Mouse (Mus musculus): ENCODE data around the gene Gaa.
"Not testable (repeated sequence)": the region's sequence is repeated elsewhere in the genome, so short reads cannot be mapped to it uniquely, and the experiment has no call there.

The Gaa gene

DNA sequence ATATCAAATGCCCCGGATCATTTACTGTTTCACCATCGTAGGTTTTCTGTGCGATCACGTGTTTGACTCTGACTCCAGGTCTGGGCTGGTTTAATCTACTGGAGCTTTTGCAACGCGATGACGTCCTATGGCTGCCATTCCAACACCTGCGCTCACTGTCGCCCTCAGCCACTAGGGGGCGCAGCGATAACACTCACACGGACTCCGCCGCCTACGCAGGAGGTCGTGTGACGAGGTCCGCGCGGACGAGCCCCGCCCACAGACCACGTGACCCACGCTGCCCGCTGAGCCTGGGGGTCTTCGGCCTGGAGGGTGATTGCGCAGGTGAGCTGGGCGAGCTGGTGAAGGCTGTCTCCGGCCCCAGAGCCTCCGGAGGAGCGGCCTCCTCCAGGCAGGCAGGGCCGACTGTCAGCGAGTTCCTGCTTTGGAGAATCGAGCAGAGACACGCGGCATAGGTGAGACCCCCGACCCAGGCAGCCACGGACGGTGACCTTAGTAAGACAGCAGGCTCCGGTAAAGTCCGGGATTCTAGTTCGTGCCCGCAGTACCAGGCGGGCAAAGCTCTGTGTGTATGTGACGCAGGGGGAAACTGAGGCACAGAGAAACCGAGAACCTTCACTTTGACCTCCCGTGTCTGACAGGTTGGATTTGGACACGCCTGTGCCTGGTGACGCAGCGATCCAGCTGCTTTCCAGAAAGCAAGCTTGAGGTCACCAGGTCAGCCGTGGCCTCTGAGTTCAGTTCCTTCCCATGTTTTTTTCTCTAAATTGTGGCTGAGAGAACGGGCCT is at the start of gene Gaa:
Gene Gaa, plus strand, starts transcription at position 120 of the 789 bp plus-strand sequence.
- DNase-seq: peak; percentile 97

DNA sequence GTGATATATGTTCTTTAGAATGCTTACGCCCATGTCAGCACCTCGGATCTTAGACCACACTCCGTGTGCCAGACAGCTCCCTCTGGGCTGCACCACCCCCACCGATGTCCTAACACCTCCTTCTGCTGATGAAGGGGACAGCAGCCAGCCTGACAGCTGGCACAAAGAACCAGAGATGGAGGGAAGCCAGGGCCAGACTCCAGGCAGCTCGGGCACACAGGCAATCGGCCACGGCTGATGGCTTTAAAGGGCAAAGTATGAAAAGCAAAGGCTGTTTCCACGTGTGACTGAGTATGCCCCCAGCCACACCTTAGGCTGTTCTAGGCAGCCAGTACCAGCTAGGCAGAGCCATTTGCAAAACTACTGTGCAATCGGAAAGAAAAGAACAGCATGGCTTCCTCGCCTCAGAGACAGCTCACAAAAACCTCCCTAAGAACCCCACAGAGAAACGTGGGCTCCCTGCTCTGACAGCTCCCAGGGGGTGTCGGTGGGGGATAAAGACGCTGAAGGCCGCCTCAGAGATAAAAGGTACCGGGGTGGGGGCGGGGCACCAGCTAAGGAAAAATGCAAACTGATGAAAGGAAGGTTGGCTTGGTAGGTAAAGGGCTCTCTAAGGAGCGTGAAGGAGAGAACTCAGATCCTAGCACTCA is 47.7 kb upstream of the Gaa start:
- DNase-seq: peak; percentile 81

DNA sequence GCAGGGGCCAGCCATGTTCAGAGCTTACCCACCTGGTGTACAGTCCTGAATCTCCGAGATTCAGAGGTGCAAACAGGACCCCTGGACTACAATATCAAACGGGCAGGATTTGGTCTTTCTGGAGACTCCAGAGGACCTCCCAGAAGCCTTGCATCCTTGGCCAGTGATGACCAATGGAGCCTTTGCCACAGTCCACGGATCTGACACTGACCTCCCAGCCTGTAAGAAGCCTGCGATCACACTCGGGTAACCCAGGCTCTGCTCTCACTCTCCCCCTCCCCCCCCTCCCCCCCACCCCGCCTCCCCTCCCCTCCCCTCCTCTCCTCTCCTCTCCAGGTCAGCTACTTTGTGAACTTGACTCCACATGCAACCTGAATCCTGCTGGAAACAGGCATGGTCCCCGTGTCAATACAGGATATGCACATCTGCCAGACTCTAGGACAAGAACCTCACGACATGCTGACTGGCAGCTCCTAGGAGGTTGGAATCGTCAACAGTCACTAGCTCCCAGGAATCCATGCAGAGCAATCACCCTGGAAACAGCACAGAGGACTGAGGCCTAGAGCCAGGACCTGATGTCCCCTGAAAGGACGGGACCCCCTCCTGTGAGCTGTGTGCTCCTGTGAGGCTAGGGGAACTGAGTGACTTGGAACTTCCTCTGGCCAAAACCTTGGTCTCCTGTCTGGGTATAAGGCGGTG is 45.7 kb upstream of the Gaa start:
- no peak for DNase-seq

DNA sequence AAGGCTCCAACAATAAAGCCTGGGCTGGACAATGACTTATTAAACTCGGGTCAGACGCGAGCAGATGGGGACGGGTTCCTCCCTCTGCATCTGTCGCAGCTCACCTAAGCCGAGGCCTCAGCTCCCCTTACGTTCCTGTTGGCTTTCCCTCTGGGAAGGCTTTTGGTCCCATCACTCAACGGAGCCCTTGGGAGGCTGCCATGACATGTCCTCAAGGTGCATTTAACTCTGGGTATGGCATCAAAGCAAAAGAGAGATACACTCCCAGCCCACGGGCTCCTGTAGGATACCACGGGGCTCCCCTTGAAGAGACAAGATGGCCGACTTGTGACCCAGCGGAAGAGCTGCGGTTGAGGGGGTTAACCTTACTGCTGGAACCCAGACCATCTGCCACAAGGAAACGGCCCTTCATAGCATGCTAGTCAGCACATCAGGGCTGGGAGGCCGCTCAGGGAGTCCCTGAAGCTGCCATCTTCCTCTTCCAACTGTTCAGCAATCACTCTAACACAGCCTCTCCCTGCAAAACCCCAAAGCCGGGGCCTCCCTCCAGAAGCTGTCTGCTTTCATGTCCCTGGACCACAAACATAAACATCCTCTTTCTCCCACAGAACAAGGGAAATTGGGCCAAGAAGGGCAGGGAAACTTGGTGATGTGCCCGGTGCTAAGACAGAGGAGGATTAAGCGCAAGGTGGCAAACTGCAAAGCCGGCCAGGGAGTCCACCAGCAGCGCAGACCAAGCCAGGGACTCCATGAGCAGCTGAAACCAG is 44.4 kb upstream of the Gaa start:
- DNase-seq: peak; percentile 52

DNA sequence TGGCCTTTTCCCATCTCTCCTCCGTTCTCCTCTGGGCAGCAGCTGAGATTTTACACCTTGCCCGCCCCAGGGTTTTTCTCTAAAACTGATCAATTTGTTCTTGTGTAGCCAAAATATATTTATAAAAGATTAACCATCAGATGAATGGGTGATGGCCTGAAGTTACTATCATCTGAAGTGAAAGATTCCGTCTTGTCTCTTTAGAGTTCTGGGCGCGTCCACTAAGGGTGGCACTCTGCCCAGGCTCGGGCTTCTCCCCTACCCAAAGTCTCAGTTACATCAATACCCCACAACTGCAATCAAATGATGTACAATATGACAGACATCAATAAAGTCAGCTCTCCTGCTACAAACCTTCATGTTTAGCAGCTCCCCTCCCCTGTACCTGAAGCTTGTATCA is 42.8 kb upstream of the Gaa start:
- DNase-seq: no peak

DNA sequence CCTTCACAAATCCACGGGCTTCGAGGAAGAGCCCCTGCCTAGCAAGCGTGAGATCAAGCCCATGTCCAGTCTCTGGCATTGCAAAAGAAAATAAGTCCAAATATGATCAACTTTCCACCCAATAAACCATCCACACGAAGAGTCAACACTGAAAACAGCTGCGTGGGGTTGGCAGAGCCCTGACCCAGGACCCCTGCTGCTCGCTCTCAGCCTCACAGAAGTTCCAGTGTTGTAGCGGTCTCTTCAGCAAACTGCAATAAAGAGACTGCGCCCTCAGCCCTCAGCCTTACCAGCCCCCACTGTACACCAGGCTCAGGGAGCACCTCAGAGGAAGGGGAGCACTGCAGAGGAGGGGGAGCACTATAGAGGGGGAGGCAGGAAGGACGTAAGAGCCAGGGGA is 42.1 kb upstream of the Gaa start:
- no peak for DNase-seq

DNA sequence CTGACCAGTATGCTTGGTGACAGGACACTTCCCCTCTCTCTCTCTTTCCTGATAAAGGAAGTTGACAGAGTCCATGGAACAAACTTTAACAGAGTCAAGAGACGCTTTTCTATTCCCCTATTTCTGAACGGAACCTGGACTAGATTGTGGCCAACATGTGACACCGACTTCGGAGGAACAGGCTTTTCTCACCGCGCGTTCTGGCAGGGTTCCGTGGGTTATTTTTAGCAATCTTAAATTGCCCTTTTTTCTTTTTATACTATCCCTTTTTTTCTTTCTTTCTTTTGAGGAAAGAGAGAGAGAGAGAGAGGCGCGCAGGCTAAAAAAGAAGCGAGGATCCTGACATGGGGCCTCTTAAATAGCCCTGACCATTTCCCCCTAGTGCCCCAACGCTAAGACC is 40.1 kb upstream of the Gaa start:
- no peak for DNase-seq

DNA sequence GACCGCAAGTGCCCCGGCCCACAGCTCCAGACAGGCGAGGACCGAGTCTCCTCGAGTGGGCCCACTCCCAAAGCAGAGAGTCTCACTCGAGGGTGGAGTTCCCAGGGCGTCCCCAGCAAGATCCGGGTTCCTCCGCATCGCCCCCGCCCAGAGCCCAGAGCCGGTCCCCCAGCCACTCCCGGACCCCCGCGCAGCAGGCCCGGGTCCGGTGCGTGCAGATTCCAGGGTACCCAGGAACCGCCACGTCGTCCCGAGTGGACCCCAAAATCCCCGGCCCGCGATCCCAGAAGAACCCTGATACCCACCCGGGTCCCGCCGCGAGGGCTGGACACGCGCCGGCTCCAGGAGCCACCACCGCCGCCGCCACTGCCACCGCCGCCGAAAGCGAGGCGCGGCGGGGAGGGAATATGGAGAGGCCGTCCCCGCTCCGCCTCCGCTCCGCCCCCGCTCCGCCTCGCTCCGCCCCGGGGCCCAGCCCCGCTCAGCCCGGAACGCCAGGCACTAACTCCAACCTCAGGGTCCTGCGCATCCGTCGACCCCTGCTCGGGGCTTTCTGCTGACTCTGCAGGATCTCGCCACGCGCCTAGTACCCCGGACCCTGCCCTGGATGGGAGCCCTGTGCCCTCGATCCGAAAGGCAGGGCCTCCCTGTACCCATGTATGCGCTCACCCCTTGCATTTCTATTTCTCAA is 39.5 kb upstream of the Gaa start, which contains the start of the genes Tbc1d16 and Ccdc40:
Gene Tbc1d16, minus strand, starts transcription at position 409 of the 691 bp plus-strand sequence.
Gene Ccdc40, plus strand, starts transcription at position 482 of the 691 bp plus-strand sequence.
- peak; percentile 86 for DNase-seq

DNA sequence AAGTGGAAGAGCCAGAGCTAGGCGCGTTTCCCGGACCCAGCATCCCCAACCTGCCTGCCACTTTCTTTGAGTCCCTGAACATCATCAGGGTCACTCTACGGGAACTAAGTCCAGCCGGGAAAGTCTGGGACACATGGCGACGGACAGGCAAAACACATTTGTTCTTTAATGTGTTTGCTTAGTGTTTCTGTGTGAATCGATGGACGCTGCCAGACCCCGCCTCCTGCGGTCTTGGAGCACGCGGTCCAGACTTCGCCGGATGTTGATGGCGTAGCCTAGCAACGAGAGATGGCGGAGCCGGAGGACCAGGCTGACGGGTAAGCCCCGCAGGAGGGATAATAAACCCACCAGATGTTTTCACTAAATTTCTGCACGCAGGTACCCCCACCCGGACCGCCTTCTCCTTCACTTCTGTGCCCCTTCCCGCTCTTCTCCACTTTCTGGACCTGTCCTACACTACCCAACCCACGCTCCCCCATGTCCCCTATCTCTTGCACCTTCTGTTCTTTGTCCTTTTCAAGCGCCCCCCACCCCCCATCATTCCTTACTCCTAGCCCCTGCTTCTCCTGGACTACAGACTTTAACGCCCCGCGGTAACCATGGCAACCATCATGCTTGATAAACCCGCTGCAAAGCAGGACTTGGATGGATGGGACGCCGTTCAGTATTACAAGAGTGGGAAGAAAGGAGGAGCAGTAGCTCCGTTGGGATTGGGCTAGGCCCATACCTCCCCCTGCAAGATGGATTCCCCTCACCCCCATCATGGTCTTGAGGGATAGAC is 38.7 kb upstream of the Gaa start:
- peak; percentile 87 for DNase-seq

DNA sequence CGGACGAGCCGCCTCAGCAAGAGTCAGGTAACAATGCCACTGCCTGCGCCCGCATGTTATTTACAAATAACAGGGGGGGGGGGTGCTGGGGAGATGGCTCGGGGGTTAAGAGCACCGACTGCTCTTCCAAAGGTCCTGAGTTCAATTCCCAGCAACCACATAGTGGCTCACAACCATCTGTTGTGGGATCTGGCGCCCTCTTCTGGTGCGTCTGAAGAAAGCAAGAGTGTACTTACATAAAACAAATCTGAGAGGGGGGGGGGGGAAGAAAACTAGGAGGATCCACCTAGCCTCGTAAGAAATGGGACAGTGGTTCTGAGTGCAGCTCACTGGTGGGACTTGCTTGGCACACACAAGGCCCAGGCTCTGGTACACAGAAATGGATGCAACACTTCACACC is 32.9 kb upstream of the Gaa start:
- DNase-seq: no peak

DNA sequence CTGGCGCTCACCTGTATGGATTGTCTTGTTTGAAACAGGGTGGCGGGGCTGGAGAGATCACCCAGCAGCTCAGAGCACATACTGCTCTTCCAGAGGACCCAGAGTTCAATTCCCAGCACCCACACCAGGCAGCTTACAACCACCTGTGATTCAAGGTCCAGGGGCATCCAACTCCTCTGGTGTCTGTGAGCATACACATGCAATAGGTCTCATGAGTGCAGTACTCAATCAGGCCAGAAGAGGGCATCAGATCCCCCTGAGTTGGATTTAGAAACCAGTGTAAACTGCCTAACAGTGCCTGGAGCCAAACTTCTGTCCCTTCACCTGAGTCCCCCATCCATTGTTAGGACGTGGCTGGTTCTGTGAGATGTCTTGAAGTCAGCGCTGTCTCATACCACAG is 32.1 kb upstream of the Gaa start:
- DNase-seq: peak; percentile 79

DNA sequence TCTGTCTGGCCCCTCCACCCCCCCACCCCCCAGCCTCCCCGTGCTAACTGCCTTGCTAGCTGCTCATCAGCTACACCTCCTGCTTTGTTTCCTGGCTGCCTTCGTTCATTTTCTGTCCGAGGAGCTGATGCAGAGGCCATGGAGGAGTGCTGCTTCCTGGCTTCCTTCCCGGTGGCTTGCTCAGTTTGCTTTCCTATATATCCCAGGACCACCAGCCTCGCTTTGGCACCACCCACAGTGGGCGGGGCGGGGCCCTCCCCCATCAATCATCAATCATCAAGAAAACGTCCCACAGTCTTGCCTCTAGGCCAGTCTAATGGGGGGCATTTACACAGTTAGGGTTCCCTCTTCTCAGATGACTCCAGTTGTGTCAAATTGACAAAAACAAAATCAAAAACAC is 31.3 kb upstream of the Gaa start:
- no peak for DNase-seq

DNA sequence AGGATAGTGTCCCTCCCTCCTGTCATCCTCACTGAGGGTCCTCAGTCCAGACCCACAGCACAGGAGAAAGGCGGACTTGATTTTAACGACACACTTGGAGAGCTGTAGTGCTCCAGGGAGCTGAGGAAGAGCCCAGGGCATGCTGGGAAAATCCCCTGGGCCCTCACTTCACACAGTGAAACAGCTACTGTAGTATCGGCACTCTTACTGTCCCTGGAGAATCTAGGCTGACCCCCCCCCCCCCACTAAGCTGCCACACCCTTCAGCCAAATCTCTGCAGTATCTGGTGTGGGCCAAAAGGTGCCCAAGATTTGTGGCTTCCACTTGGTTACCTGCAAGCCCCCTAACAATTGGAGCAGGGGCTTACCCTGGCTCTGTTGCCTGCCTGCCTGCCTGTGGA is 30.7 kb upstream of the Gaa start:
- no peak for DNase-seq

DNA sequence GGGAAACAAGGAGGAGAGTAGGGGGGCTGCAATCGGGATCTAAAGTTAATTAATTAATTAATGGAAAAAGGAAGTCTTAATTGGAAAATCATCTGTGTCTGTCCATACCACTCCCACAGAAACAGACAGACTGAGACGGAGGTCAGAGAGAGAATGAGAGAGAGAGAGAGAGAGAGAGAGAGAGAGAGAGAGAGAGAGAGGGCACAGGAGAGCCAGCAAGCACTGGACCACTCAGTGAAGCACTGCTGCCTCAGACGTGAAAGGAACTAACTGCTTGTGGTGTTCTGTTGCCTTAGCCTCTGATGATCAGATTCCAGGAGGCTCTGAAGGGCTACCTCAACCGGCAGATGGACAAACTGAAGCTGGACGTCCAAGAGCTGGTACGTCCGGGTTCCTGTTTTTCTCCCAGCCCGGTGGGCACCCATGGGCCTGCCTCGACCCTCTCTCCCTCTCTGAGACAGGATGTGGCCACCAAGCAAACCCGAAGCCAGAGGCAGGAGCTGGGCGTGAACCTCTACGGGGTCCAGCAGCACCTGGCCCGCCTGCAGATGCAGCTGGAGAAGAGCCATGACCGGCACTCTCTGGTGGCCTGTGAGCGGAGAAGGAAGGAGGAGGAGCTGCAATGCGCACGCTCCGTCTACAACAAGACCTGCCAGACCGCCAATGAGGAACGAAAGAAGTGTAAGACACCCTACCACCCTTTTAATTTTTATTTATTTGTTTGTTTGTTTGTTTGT is 30.0 kb upstream of the Gaa start:
- peak; percentile 59 for DNase-seq

DNA sequence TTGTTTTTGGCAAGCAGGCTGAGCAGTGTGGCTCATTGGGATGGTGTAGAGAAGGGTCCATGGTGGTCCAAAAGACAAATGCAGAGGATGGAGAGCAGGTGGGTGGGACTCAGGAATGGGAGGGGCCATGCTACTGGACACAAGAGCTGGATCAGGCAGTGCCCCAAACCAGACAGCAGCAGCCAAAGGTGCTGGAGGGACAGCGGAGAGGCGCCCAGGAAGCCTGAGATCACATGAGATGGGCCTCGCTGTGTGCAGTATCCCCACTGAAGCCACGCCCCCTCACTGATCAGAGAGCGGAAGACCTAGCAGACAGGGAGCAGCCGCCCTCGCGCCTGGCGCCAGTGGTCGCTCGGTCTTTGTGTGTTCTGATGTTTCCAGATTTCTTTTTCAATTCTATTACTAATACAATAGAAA is 29.4 kb upstream of the Gaa start:
- peak; percentile 79 for DNase-seq

DNA sequence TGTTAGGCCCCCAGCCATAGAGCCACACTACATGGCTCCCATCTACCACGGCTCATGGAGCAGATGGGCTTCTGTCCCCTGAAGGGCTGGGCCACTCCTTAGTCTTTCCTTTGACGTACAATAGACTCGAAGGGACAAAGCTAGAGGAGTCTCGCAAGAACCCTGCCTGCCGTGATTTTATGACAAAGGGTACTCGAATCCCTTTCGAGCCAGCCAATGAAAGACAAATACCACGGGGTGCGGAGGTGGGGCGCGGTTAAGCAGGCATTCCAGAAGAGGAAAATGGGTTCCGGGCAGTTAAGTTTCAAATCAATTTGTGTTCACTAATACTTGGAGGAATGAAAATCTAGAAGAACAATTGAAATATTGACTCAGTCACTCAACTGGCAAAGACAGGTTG is 28.2 kb upstream of the Gaa start:
- no peak for DNase-seq

DNA sequence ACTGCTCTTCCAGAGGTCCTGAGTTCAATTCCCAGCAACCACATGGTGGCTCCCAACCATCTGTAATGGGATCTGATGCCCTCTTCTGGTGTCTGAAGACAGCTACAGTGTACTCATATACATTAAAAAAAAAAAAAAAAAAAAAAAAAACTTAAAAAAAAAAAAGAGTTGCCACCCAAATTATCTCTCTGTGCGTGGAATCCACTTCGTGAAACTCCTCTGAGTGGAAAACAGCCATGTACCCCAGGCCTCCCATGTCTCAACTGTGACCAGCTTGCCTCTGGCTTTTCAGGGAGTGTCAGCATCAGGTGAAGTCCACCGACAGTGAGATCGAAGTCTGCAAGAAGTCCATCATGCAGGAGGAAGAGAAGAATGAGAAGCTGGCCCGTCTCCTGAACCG is 22.1 kb upstream of the Gaa start:
- not testable (repeated sequence) for DNase-seq

DNA sequence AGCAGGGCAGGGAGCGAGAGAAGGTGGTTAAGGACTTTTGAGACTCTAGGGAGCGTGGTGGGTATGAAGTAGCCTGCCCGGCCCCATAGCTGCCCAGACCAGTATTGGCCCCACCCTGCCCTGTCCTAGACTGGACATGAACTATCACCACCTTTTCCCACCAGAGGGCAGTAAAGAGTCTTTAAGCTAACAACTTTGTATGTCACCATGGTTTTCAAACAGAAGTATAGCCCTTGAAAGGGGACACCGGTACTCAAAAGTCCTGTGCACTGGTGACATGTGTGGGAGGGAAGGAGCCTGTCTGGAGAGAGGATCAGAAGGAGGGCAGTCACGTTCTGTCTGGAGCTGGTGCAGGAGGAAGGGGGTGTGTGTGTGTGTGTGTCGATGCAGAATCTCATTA is 18.7 kb upstream of the Gaa start:
- DNase-seq: peak; percentile 83

DNA sequence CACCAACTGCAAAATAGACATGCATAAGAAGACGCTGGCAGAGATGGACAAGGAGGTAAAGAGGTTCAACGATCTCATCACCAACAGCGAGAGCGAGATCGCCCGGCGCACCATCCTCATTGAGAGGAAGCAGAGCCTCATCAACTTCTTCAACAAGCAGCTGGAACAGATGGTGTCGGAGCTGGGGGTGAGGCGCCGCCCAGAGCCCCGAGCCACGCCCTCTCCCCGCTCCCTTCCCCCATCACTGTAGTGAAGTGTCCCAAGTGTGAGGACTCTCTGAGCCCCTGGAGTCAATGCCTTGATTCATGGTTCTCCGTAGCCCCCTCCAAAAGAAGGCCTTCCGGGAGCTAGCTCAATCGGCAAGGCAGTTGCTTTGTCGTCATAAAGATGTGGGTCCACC is 16.7 kb upstream of the Gaa start:
- peak; percentile 38 for DNase-seq

DNA sequence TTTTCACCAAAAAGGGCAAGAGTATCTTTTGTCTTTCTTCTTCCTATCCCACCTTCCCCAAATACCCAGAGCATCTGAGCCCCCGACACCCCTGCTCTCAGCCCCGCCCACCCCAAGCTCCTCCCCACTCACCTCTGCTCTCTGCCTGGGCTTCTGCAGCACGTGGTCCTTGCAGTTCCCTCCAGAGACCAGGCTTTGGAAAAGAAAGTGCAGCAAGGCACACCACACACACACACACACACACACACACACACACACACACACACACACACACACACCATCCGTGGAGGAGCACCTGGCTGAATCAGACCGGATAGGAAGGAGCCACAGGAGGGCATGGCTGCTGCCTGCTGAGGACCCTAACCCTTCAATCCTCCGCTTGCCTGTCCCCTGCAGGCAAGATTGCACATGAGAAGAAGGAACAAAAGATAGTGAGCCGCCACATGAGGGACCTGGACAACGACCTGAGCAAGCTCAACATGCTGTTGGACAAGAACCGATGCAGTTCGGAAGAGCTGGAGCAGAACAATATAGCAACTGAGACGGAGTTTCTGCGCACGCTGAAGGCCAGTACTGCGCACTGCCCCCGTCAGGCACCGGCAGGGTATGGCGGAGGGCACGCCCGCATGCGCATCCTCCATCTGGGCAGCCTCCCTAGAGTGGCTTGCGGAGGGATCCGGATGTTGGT is 14.7 kb upstream of the Gaa start:
- peak; percentile 65 for DNase-seq

All from kidney, postnatal 10 days (tissue).